Mouse (Mus musculus): ENCODE results near the gene Slc52a3. TPM values are rescaled to one million over a fixed set of nuclear protein-coding genes. Genes with fewer than 3 reads are reported as not detected.

The Slc52a3 gene
- polyA plus RNA-seq, 1 experiment, result 2.1 TPM

- Histone ChIP-seq H3K36me3 (ENCODE audit: control insufficient read depth, insufficient read depth, low read length) (no peaks in the 10 kb centered on the region), H3K4me3 (ENCODE audit: extremely low read depth, insufficient read depth, insufficient read length) (no peak overlapping the region), H3K27ac (ENCODE audit: insufficient read depth, low read length) (no peak overlapping the region), H3K4me1 (ENCODE audit: control insufficient read depth, insufficient read depth, insufficient read length) (no peaks in the 10 kb centered on the region), H3K27me3 (ENCODE audit: control insufficient read depth, insufficient read depth, low read length) (no peaks in the 10 kb centered on the region)
- TF ChIP-seq CTCF (IDR thresholded peaks at IDR 0.05; ENCODE audit: extremely low read depth, insufficient read depth, insufficient read length, insufficient replicate concordance) (no peak), POLR2A (IDR thresholded peaks at IDR 0.05; ENCODE audit: low read depth, low read length) (no peak)
- no peak for DNase-seq (ENCODE audit: low read depth in 1 of 2, low spot score in 2 of 2)
- WGBS, result 80% methylated on average over 22 of the region's 22 CpGs
Measured at GRCm38 (mm10) chr2:152056368-152057251, 60.3 kb downstream of the Slc52a3 start.

GRCm38 (mm10) chr2:152057252-152057563 lies 60.9 kb downstream of the Slc52a3 start:
- H3K27me3 ChIP-seq (ENCODE audit: control insufficient read depth, insufficient read depth, low read length), result no peaks in the 10 kb centered on the region
- 79% methylated on average over 9 of the region's 9 CpGs for WGBS

More at GRCm38 (mm10) chr2:152057252-152057563, 60.9 kb downstream of the Slc52a3 start:
- H3K4me1 ChIP-seq (ENCODE audit: control insufficient read depth, insufficient read depth, insufficient read length), result no peaks in the 10 kb centered on the region
- no peak overlapping the region for H3K27ac ChIP-seq (ENCODE audit: insufficient read depth, low read length)
- no peaks in the 10 kb centered on the region for H3K36me3 ChIP-seq (ENCODE audit: control insufficient read depth, insufficient read depth, low read length)
- TF ChIP-seq POLR2A (IDR thresholded peaks at IDR 0.05; ENCODE audit: low read depth, low read length) (no peak), CTCF (IDR thresholded peaks at IDR 0.05; ENCODE audit: extremely low read depth, insufficient read depth, insufficient read length, insufficient replicate concordance) (no peak)
- no peak overlapping the region for H3K4me3 ChIP-seq (ENCODE audit: extremely low read depth, insufficient read depth, insufficient read length)
- no peak for DNase-seq (ENCODE audit: low read depth in 1 of 2, low spot score in 2 of 2)

Other genes starting within 250 kb of the Slc52a3 start
- gene Rspo4, start 153.6 kb upstream of the Slc52a3 start, polyA plus RNA-seq (2012; rRNA removed), result not detected in 2 replicates
- 0.57 and 0.86 TPM in 2 replicates for gene Angpt4, start 85.3 kb upstream of the Slc52a3 start, polyA plus RNA-seq (2012; rRNA removed)
- gene Fam110a, start 16.3 kb upstream of the Slc52a3 start, polyA plus RNA-seq (2012; rRNA removed), result 9.0 and 10.6 TPM in 2 replicates
- not detected in 2 replicates for gene Scrt2, start 85.0 kb downstream of the Slc52a3 start, polyA plus RNA-seq (2012; rRNA removed)
- gene Srxn1, start 109.0 kb downstream of the Slc52a3 start, polyA plus RNA-seq (2012; rRNA removed), result 13.3 and 15.2 TPM in 2 replicates
- gene Tcf15, start 147.1 kb downstream of the Slc52a3 start, polyA plus RNA-seq (2012; rRNA removed), result 0.56 and 0.79 TPM in 2 replicates
- 10.7 and 12.0 TPM in 2 replicates for gene Csnk2a1, start 230.3 kb downstream of the Slc52a3 start, polyA plus RNA-seq (2012; rRNA removed)